Mouse (Mus musculus) macrophage (primary cell): ENCODE results near the gene Fignl2. TPM values are rescaled to one million over a fixed set of nuclear protein-coding genes. Genes with fewer than 3 reads are reported as not detected.

Experiments
- polyA plus RNA-seq: library from polyadenylated mRNA; stranded (reverse); fragments of 250-400 nt; gene quantifications from 3 replicates; pipeline ENCODE4 v1.2.4, GENCODE M21; 2018; ENCODE audit warnings: inconsistent platforms

Fignl2 gene
- polyA plus RNA-seq, 1 experiment from 2014 or later: 1.4 TPM

Other genes with a start within 250 kb of the Fignl2 start
- not detected in 3 replicates for gene Scn8a, start 208.7 kb downstream of the Fignl2 start, polyA plus RNA-seq
- not detected in 3 replicates for gene Gm47841, start 31.2 kb downstream of the Fignl2 start, polyA plus RNA-seq
- not detected in 3 replicates for gene Ankrd33, start 37.2 kb upstream of the Fignl2 start, polyA plus RNA-seq
- gene Acvrl1, start 50.0 kb upstream of the Fignl2 start, polyA plus RNA-seq: 8.7 to 12.6 TPM (median 11.5 TPM) in 3 replicates
- 13.7 to 15.7 TPM (median 14.6 TPM) in 3 replicates for gene Acvr1b, start 95.5 kb upstream of the Fignl2 start, polyA plus RNA-seq
- 0.26 to 0.36 TPM in 2 of 3 replicates, not detected in the other for gene Grasp, start 145.6 kb upstream of the Fignl2 start, polyA plus RNA-seq
- 6.1 to 9.4 TPM (median 7.1 TPM) in 3 replicates for gene Nr4a1, start 175.7 kb upstream of the Fignl2 start, polyA plus RNA-seq
- 19.7 to 26.3 TPM (median 22.9 TPM) in 3 replicates for gene Atg101, start 205.7 kb upstream of the Fignl2 start, polyA plus RNA-seq
- not detected in 3 replicates for gene 6030408B16Rik, start 214.6 kb upstream of the Fignl2 start, polyA plus RNA-seq